In the genomic region with DNA sequence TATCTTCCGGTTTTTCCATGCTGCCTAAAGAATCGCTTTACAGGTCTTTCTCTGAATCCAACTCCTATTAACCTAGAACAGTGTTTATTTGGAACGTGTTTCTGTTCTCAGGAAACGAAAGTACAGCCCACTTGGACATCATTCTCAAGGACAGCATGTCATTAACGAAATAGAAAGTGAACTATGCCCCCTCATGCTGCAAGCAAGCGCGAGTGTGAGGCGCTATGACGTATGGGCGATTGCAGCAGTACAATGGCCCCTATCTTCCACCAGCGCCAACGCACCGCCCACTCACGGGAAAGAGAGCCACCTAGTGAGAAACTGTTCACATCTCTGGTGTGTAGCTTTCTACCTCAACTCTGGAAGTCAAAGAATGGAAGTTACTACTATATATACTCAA, we compare ENCODE assay signal across 8 mouse cellular contexts. TPM values are rescaled to one million over a fixed set of nuclear protein-coding genes. Genes with fewer than 3 reads are reported as not detected.
A peak's percentile ranks its signal among the peaks of the same experiment; 100 is the strongest.
DNase-seq lines count a peak whose midpoint lies in the region; ATAC-seq and TF ChIP-seq lines count a peak whose summit lies in the region.

No protein-coding gene starts in this region.

- H3K9ac ChIP-seq in embryonic facial prominence, embryonic 14.5 days (ENCODE audit: low read depth, low read length): no peak overlapping the region; the same call in 1 of the 2 replicates
- no peak overlapping the region for H3K9ac ChIP-seq in limb, embryonic 12.5 days (replicated peaks)
- H3K9ac ChIP-seq in midbrain, embryonic 14.5 days (replicated peaks; ENCODE audit: low read length): 0 out of 2 replicates have a peak overlapping the region, but pooled peaks have one; percentile 29

- H3K27me3 ChIP-seq in embryonic facial prominence, embryonic 14.5 days (replicated peaks; ENCODE audit: control insufficient read depth, insufficient read depth, low read length): no peaks in the 10 kb centered on the region
- H3K27me3 ChIP-seq in limb, embryonic 12.5 days: no peaks in the 10 kb centered on the region
- H3K27me3 ChIP-seq in midbrain, embryonic 14.5 days (ENCODE audit: control insufficient read depth, insufficient read depth, low read length): no peaks in the 10 kb centered on the region

- no peak overlapping the region for H3K27ac ChIP-seq in bone marrow, adult 2 months (ENCODE audit: control insufficient read depth, insufficient read depth, low read depth, low read length, poor library complexity)
- H3K27ac ChIP-seq in embryonic facial prominence, embryonic 14.5 days (replicated peaks; ENCODE audit: low read depth, low read length): no peak overlapping the region; the same call in 1 of the 2 replicates
- no peak overlapping the region for H3K27ac ChIP-seq in limb, embryonic 12.5 days
- H3K27ac ChIP-seq in midbrain, embryonic 14.5 days (replicated peaks; ENCODE audit: low read depth, low read length): peak overlapping the region; percentile 80

- H3K4me3 ChIP-seq in bone marrow, adult 2 months (replicated peaks; ENCODE audit: control insufficient read depth, low read depth, low read length): peak overlapping the region; percentile 62
- H3K4me3 ChIP-seq in embryonic facial prominence, embryonic 14.5 days (ENCODE audit: low read depth, low read length): peak overlapping the region; percentile 72
- H3K4me3 ChIP-seq in limb, embryonic 12.5 days (replicated peaks): peak overlapping the region; percentile 36
- H3K4me3 ChIP-seq in midbrain, embryonic 14.5 days (replicated peaks; ENCODE audit: low read depth, low read length): peak overlapping the region; percentile 83

- no peaks in the 10 kb centered on the region for H3K36me3 ChIP-seq in embryonic facial prominence, embryonic 14.5 days (ENCODE audit: control insufficient read depth, insufficient read depth, low read length)
- no peaks in the 10 kb centered on the region for H3K36me3 ChIP-seq in limb, embryonic 12.5 days
- H3K36me3 ChIP-seq in midbrain, embryonic 14.5 days (ENCODE audit: control insufficient read depth, insufficient read depth, low read length): 0 out of 2 replicates have a peak, but pooled peaks cover 2% of the 10 kb centered on the region

- ATAC-seq in embryonic facial prominence, embryonic 14.5 days (ENCODE audit: low read depth): peak; percentile 38
- ATAC-seq in limb, embryonic 12.5 days (ENCODE audit: insufficient number of reproducible peaks, insufficient read depth, low FRiP score, low TSS enrichment, low read depth): no peak
- peak; percentile 24; the same call in 1 of the 2 replicates for ATAC-seq in midbrain, embryonic 14.5 days (ENCODE audit: low FRiP score, low TSS enrichment)

- peak; percentile 51; the same call in 1 of the 2 replicates for TF ChIP-seq POLR2A in bone marrow, adult 2 months (IDR thresholded peaks at IDR 0.05; ENCODE audit: borderline replicate concordance, control insufficient read depth, low read depth, low read length)

- H3K4me1 ChIP-seq in bone marrow, adult 2 months (ENCODE audit: control insufficient read depth, insufficient read depth, low read length): no peaks in the 10 kb centered on the region; the same call in 1 of the 2 replicates
- peaks cover 13% of the 10 kb centered on the region for H3K4me1 ChIP-seq in embryonic facial prominence, embryonic 14.5 days (ENCODE audit: control insufficient read depth, insufficient read depth, low read length)
- peaks cover 11% of the 10 kb centered on the region for H3K4me1 ChIP-seq in limb, embryonic 12.5 days (replicated peaks)
- H3K4me1 ChIP-seq in midbrain, embryonic 14.5 days (ENCODE audit: control insufficient read depth, insufficient read depth, low read length): peaks cover 11% of the 10 kb centered on the region

- H3K9me3 ChIP-seq in embryonic facial prominence, embryonic 14.5 days (ENCODE audit: control insufficient read depth, low read length): no peaks in the 10 kb centered on the region
- no peaks in the 10 kb centered on the region for H3K9me3 ChIP-seq in limb, embryonic 12.5 days
- H3K9me3 ChIP-seq in midbrain, embryonic 14.5 days (ENCODE audit: control insufficient read depth, low read length): no peaks in the 10 kb centered on the region

- TF ChIP-seq CTCF in bone marrow, adult 2 months (IDR thresholded peaks at IDR 0.05; ENCODE audit: control insufficient read depth, insufficient read depth, low read length): peak; percentile 77; the same call in 1 of the 2 replicates

- DNase-seq in 416B (ENCODE audit: low read depth): peak; percentile 93
- DNase-seq in embryonic facial prominence, embryonic 14.5 days (ENCODE audit: low spot score): peak; percentile 92
- peak; percentile 81 for DNase-seq in heart, adult 8-10 months (ENCODE audit: low spot score)
- peak; percentile 89 to 90 for DNase-seq in kidney, adult 8-10 months
- DNase-seq in midbrain, embryonic 14.5 days: peak; percentile 92
- DNase-seq in spleen, adult 12 weeks (ENCODE audit: low spot score): peak; percentile 76

- H3K4me2 ChIP-seq in embryonic facial prominence, embryonic 14.5 days (ENCODE audit: low read depth, low read length): peak overlapping the region; percentile 93
- peak overlapping the region; percentile 99 for H3K4me2 ChIP-seq in limb, embryonic 12.5 days
- peak overlapping the region; percentile 97 for H3K4me2 ChIP-seq in midbrain, embryonic 14.5 days (ENCODE audit: low read length)

- WGBS in bone marrow, adult 2 months: under 1% methylated on average over 14 of the region's 14 CpGs
- WGBS in embryonic facial prominence, embryonic 14.5 days: 1% methylated on average over 14 of the region's 14 CpGs
- 2% methylated on average over 14 of the region's 14 CpGs for WGBS in limb, embryonic 12.5 days
- under 1% methylated on average over 14 of the region's 14 CpGs for WGBS in midbrain, embryonic 14.5 days

RNA-seq across cellular contexts. Expression of a gene that starts 2.0 kb away (rescaled TPM):
- polyA plus RNA-seq in bone marrow, adult 2 months (2011; ENCODE audit: insufficient read depth, insufficient read length, low replicate concordance, missing spikeins): 26.8 and 41.0 TPM in 2 replicates
- 29.5 and 31.6 TPM in 2 replicates for polyA plus RNA-seq in embryonic facial prominence, embryonic 14.5 days (2014; fragmentation: Nextera tagmentation; extraction: Ambion mirVana)
- 10 to 100 TPM; 41.8 to 46.1 (median 43.9) TPM for total RNA-seq in heart, adult 8-10 months (2022)
- 28.3 and 34.5 TPM in 2 replicates for polyA plus RNA-seq in limb, embryonic 12.5 days (2016; fragmentation: Nextera tagmentation; extraction: Ambion mirVana)
- 41.7 and 47.3 TPM in 2 replicates for polyA plus RNA-seq in midbrain, embryonic 14.5 days (2014; fragmentation: Nextera tagmentation; extraction: Ambion mirVana)

RNA-seq across cellular contexts. Expression of a gene that starts 50.3 kb away (rescaled TPM):
- polyA plus RNA-seq in bone marrow, adult 2 months (2011; ENCODE audit: insufficient read depth, insufficient read length, low replicate concordance, missing spikeins): 7.5 TPM in 1 of 2 replicates, not detected in the other
- polyA plus RNA-seq in embryonic facial prominence, embryonic 14.5 days (2014; fragmentation: Nextera tagmentation; extraction: Ambion mirVana): 3.7 and 5.3 TPM in 2 replicates
- total RNA-seq in heart, adult 8-10 months (2022): under 1 TPM; 0.16 to 0.46 (median 0.32) TPM
- 0.46 and 0.69 TPM in 2 replicates for polyA plus RNA-seq in limb, embryonic 12.5 days (2016; fragmentation: Nextera tagmentation; extraction: Ambion mirVana)
- 83.2 and 93.7 TPM in 2 replicates for polyA plus RNA-seq in midbrain, embryonic 14.5 days (2014; fragmentation: Nextera tagmentation; extraction: Ambion mirVana)
